Mouse (Mus musculus) embryo, embryonic 10.5 days (tissue): Measurements from ENCODE around the gene Ndufa1.
"Not testable (repeated sequence)": the region's sequence is repeated elsewhere in the genome, so short reads cannot be mapped to it uniquely, and the experiment has no call there.

Experiments used
- DNase-seq: peaks from one replicate; pipeline ENCODE4 v3.0.0-alpha.2; 2015; ENCODE audit warnings: low spot score

Ndufa1 gene

GRCm38 (mm10) chrX:37191105-37191743, at the start of gene Ndufa1, which contains the start of gene Rnf113a1:
TSS of gene Ndufa1 (minus strand) at chrX:37191163.
TSS of gene Rnf113a1 (plus strand) at chrX:37191245.
- peak; percentile 80 for DNase-seq

- not testable (repeated sequence) for DNase-seq
These were observed 31.2 kb upstream of the Ndufa1 start, which contains the start of gene Rhox1 for GRCm38 (mm10) chrX:37222158-37222557. TSS of gene Rhox1 (minus strand) at chrX:37222258.

DNA sequence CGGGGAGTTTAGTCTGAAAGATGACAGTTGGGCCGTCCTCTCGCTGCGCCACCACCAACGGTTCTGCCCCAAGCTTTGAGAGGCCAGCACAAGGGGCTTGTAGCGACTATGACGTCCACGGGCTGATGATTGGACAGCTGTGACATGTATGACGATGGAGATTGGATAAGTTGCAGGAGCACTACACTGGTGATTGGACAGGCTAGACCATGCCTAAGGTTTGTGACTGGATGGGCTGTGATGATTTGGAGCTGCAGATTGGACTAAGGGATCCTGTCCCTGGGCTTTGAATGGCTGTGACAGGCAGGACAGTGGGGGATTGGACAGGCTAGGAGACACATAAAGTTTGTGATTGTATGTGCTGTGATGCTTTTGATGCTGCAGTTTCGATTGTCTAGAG, 20.0 kb upstream of the Ndufa1 start, which contains the start of gene Gm9:
Gm9 (minus strand) TSS at position 101 of the 400 bp plus-strand sequence.
- DNase-seq, result no peak

DNA sequence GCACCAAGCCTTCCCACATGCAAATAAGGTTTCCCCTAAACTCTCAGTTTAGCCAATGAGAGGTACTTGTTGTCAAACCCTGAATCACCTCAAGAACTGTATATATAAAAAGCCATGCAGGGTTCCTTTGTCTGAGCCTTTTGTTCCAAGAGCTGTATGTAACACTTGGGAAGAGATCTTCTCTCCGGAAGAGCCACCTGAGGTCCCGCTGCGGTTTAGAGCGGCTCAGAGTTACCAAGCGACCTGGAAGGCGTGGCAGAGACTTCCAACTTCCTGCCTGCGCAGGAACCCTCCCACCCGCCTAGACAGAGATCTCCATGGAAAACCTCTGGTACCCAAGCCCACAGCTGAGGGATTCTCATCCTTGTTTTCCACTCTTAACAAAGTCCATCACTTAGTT, 7.7 kb upstream of the Ndufa1 start:
- no peak for DNase-seq

DNA sequence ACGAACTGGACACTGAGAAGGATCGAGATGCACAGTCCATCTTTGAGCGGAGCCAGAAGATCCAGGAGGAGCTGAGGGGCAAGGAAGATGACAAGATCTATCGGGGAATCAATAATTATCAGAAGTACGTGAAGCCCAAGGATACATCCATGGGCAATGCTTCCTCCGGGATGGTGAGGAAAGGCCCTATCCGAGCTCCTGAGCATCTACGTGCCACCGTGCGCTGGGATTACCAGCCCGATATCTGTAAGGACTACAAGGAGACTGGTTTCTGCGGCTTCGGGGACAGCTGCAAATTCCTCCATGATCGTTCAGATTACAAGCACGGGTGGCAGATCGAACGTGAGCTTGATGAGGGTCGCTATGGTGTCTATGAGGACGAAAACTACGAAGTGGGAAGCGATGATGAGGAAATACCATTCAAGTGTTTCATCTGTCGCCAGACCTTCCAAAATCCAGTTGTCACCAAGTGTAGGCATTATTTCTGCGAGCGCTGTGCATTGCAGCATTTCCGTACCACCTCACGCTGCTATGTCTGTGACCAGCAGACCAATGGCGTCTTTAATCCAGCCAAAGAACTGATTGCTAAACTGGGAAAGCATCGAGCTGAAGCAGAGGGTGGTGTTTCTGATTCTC, 899 bp upstream of the Ndufa1 start:
- peak; percentile 34 for DNase-seq

DNA sequence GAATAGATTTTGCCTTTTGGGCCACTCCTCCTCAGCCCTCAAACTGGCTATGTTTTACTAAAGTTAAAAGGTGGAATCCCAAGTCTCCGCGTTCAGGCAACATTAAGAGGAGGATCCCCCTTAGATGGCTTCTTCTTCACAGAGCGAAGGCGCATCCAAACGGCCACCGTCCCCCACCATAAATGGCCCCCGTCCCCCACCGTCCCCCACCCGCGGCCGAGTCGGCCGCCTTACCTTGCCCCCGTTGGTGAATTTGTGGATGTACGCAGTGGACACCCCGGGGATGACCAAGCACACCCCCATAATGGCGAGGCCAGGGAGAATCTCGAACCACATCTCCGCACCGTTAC, 233 bp downstream of the Ndufa1 start:
- no peak for DNase-seq

GRCm38 (mm10) chrX:37184401-37184800, 6.6 kb downstream of the Ndufa1 start:
- not testable (repeated sequence) for DNase-seq

- DNase-seq, result no peak
These were observed 22.2 kb downstream of the Ndufa1 start, which contains the start of gene Akap14 for GRCm38 (mm10) chrX:37168742-37169141. TSS of gene Akap14 (minus strand) at chrX:37168842.

DNA sequence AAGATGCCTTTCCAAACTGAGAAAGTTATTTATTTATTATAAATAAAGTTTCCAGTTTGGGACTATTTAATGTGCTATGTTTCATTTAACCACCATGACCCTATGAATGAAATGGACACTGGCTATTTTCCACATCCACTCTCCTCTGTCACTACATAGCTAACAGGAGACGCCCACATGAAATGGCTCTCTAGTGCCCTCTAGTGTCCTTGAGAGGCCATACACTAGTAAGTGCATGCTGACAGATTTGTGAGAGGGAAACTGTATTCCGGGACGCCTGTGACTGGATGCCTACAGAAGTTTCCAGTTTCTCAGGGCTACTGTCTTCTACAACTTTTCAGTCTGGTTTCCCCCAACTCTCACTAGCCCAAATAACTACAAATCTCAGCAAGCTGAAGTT, 23.9 kb downstream of the Ndufa1 start:
- peak; percentile 75 for DNase-seq

- DNase-seq, result no peak
These were observed 27.8 kb downstream of the Ndufa1 start for GRCm38 (mm10) chrX:37163115-37163514.

DNA sequence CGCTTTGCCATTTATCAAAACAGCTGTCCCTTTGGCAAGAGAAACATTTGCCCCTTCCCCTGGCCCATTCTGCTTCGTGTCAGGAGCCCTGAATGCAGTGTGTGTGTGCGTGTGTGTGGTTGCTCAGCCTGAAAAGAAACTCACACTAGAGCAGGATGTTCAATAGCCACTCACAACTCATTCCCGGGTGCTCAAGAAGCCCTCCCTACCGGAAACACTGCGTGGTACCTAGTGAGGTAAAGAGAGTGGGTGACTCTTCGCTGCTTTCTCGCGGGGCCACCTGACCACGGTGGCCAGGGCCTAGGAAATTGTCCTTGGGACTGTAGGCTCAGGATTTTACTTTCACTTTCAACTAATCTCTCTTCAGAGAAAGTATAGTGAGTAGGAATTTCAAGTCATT, 29.8 kb downstream of the Ndufa1 start:
- no peak for DNase-seq

DNA sequence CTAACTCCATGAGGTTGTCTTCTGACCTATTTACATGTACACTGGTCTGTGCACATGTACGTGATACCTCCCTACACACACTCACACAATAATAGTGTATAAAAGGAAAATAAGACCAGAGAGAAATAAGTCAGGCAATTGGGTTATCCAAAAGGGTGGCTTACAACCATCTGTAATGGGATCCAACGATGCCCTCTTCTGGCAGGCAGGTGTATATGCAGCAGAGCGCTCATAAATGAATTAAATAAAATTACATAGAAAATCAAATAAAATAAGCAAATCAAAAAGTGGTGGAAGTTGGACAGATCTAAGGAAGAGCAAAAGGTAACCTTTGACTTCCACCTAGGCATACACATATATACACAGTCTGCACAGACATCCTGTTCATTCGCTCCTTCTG, 33.1 kb downstream of the Ndufa1 start:
- no peak for DNase-seq

DNA sequence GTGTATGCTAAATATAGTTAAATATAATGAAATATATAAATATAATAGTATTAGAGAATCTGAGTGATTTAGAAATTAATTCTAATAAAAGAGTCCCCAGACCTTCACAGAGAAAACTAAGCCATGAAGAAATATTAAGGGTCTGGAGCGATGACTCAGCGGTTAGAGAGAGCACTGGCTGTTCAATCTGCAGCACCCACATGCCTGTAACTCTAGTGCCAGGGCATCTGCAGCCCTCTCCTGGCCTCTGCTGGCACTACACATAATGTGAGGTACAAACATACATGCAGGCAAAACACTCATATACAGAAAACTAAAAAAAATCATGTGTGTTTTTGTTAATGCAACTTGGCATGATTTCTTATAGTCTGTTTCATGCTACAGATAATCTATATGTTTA, 46.0 kb downstream of the Ndufa1 start:
- DNase-seq, result no peak

DNA sequence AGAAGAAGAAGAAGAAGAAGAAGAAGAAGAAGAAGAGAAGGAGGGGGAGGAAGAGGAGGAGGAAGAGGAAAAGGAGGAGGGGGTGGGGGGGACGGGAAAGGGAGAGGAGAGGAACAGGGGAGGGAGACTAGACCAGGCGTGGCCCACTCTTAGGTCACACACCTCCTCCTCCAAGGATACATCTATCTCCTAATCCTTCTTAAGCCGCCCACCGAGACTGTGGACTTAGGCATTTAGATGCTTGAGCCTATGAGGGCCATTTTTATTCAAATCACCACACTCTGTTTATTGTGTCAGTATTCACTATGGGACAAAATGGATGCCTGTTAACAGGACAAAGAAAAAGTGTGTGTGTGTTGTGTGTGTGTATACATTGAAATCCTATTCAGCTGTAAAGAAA, 46.5 kb downstream of the Ndufa1 start:
- not testable (repeated sequence) for DNase-seq

DNA sequence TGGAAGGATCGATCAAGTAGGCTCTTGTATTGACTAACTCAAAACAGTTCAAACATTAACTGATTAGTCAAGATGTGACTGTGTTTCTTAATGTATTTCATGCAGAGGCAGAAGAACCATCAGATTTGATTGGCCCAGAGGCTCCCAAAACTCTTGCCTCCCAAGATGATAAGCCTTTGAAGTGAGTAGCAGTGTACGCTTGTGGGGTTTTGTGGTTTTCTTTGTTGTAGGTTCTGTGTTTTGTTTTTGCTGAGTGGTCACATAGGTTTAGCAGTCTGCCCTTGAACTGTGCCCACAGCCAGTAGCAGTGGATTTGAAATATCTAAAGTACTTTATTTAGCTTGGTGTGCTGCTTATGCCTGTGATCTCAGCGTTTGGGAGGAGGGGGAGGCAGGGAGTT, 49.2 kb downstream of the Ndufa1 start:
- no peak for DNase-seq
